Mouse (Mus musculus) layer of hippocampus, postnatal 10 days (tissue): ENCODE measurements around the gene Plekhm1. TPM values are rescaled to one million over a fixed set of nuclear protein-coding genes. Genes with fewer than 3 reads are reported as not detected.

ENCODE experiments used
- DNase-seq, 2 experiments: peaks; one replicate each; pipeline ENCODE4 v3.0.0; 2021; ENCODE audit warnings: low spot score in 2 of 2
- total RNA-seq, 2 experiments: library from RNA; stranded (reverse); gene quantifications; 2 replicates each; pipeline ENCODE4 v1.2.3; 2021

The Plekhm1 gene
- total RNA-seq, 2 experiments from 2014 or later, result 15.0 TPM

GRCm38 (mm10) chr11:103315379-103315778 is 97.1 kb downstream of the Plekhm1 start:
- DNase-seq, result no peak

- no peak for DNase-seq
Measured at GRCm38 (mm10) chr11:103314736-103315374, 97.6 kb downstream of the Plekhm1 start.

Other genes starting within 250 kb of the Plekhm1 start
- 10 to 100 TPM; 83.4 to 87.0 TPM for gene Fmnl1, start 241.6 kb downstream of the Plekhm1 start, total RNA-seq
- gene 1700023F06Rik, start 204.1 kb downstream of the Plekhm1 start, total RNA-seq, result 1 to 10 TPM; 1.8 TPM
- gene Spata32, start 194.3 kb downstream of the Plekhm1 start, total RNA-seq, result 1 to 10 TPM; 1.3 to 1.4 TPM
- gene Map3k14, start 145.2 kb downstream of the Plekhm1 start, total RNA-seq, result 1 to 10 TPM; 3.7 to 3.8 TPM
- 1 to 10 TPM; 8.7 to 9.3 TPM for gene Arhgap27, start 49.0 kb downstream of the Plekhm1 start, total RNA-seq
- gene Lrrc37a, start 91.9 kb upstream of the Plekhm1 start, total RNA-seq, result not detected
- gene Gm884, start 208.5 kb upstream of the Plekhm1 start, total RNA-seq, result not detected
- not detected for gene Lyzl6, start 226.2 kb upstream of the Plekhm1 start, total RNA-seq
- 100 to 1,000 TPM; 127 to 143 TPM for gene Rprml, start 236.9 kb upstream of the Plekhm1 start, total RNA-seq